Mouse (Mus musculus) lung, adult 18-20 months (tissue): ENCODE results near the gene Nipal4.
A peak's percentile ranks its signal among the peaks of the same experiment; 100 is the strongest.

ENCODE experiments used
- DNase-seq, 2 experiments: peaks; one replicate each; pipeline ENCODE4 v3.0.0; 2022; ENCODE audit warnings: mixed read lengths in 2 of 2

Nipal4 gene

DNA sequence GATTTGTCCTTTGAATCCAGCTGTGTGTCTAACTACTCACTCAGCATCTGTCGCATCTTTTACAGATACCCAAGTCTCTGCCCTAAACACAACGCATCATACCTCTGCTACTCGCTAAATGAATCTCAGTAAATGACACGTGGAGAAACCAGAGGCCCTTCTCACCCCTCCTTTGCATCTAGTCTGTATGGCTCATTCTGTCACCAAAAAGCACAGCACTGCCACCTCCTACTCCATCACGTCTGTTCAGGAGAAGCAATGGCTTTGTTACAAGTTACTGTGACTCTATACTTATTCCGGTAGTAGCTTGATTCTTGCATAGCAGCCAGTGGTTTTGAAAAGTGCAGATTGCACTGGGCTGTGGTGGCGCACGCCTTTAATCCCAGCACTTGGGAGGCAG lies 9.4 kb downstream of the Nipal4 start:
- DNase-seq: no peak

DNA sequence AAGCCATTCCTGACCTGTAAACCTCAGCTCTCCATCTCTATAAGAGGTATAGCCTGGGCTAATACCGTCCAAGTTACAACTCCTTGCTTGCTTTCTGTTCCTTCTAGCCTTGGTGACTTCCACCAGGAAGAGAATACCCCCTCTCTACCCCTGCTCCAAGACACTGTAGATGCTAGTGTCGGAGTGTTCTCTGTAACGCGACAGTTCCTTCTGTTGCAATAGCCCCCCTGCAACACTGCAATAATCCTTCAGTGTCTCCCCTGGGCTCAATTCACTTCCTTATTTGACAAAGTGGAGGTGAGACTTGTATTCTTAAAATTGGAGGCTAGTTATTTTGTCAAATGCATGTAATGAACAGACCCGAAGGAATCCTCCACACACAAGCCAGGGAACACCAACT lies 19.7 kb downstream of the Nipal4 start:
- no peak for DNase-seq

DNA sequence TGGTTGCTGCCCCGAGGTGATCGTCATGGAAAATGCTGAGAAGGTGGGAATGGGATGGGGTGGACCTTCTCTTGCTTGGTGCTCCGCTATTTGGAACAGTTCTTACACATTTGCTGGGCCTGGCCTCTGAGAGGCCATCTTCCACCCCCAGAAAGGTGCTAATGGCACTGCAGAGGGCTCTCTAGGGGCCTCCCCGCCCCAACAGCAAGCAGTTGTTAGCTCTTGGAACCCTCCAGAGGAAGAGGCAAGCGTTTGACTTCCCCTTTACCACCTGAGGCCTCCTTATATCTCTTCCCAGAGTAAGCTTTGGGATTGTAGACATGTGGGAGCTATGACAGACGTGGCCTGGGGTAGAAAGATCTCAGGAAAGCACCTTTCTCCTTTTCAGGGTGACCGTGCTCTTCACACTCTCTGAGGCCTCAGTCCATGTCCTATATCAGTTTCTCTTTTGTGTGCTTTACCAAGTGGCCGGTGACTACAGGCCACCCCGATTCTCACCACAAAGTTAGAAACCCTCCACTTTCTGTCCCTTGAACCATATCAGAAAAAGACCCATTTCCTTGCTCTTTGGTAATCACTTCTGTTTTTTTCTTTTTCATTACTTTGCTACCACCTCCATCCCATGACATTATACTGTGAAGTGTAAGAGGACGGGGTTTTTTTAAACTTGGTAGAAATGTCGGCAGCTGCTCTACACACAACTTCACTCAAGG lies 21.0 kb downstream of the Nipal4 start:
- no peak for DNase-seq

GRCm38 (mm10) chr11:46143342-46143741 lies 23.0 kb downstream of the Nipal4 start:
- no peak for DNase-seq

DNA sequence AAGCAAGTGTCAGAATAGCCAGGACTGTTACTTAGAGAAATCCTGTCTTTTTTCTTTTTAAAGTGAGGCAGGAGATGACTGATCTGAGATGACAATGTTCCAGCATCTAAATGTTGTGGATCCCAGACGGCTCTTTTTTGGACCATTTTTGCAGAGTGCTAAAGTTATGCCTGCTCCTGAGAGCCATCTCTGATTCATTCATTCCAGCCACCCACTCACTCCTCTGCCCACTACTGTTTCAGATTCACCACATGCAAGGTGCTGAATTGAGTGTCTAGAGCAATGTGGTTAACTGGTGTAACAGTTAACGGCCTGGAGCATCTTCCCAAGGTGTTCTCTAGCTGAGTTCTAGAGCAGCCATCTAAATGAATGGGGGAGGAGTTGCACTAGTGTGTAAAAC lies 31.4 kb downstream of the Nipal4 start:
- no peak for DNase-seq

- DNase-seq: no peak
Observed at GRCm38 (mm10) chr11:46131022-46131986, 35.0 kb downstream of the Nipal4 start.

DNA sequence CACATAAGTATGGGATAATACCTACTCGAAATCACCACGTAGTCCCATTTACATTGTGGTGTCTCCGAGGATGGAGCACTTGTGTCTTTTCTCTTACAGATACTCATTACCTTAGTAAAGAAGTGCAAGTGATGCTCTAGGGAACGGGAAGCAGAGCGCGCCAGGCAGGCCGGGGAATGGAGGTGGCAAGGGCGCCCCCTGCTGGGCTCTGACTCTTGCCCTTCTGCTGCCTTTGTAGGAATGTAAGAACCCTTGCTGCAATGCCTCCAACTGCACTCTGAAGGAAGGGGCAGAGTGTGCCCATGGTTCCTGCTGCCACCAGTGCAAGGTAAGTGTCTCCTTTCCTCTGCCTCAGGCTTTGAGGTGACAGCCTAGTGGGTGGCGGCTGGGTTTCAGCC lies 37.8 kb downstream of the Nipal4 start:
- DNase-seq: peak; percentile 73 to 75

DNA sequence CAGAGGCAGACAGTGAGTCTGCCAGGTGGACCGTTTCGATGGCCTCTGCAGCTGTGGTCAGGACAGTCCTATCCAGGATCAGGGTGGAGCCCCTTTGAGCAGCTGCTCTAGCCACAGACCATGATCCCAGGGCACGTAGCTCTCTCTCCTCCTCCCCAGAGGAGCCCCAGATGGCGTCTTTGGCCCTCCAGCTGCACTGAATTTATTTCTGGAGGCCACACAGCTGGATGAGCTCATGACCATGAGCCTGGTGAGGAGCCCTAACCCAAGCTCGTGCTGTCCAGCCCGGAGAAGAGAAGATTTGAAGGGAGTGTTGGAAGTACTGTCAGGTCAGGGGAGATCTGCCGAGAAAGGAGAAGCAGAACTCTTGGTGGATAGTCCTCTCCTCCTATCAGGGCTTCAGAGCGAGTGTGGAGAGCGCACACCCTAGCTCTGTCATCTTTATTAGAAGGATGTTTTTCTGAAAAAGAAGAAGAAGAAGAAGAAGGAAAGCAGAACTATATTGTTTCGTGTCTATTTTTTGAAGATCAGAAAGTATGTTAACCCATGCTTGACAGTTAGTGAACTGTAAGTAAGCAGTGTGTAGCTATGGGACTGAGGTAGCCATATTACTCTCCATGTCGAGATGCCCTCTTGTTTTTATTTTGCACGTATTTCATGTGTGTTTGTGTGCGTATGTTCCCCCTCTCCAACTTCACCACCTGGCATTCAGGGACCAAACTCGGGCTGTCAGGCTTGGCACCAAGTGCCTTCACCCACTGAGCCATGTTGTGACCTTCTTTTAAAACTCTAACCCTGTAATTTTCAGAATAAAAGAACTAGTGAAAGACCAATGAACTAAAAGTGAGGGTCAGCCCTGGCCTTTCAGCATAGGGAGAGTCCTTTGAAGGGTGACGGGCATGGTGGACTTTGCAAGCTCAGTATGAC lies 38.4 kb downstream of the Nipal4 start:
- peak; percentile 31 to 36 for DNase-seq

GRCm38 (mm10) chr11:46126827-46127410 lies 39.4 kb downstream of the Nipal4 start:
- no peak for DNase-seq

DNA sequence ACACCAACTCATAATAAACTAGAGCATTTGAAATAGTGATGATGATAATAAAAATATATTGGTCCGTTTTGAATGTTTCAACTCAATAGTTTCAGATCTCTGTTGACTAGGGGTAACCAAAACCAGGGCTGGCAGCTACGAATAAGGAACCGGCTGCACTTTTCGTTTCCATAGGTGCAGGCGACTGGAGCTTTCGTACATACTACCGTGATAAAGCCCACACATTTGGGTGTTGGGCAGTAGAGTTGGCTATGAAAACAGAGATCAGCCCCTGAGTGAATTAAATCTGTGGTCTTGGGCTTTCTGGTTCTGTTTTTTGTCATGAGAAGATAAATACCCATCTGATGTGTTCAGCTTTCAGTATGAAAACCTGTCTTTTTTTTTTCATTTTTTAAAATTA lies 40.0 kb downstream of the Nipal4 start:
- no peak for DNase-seq

GRCm38 (mm10) chr11:46125835-46126229 lies 40.5 kb downstream of the Nipal4 start:
- DNase-seq: no peak

DNA sequence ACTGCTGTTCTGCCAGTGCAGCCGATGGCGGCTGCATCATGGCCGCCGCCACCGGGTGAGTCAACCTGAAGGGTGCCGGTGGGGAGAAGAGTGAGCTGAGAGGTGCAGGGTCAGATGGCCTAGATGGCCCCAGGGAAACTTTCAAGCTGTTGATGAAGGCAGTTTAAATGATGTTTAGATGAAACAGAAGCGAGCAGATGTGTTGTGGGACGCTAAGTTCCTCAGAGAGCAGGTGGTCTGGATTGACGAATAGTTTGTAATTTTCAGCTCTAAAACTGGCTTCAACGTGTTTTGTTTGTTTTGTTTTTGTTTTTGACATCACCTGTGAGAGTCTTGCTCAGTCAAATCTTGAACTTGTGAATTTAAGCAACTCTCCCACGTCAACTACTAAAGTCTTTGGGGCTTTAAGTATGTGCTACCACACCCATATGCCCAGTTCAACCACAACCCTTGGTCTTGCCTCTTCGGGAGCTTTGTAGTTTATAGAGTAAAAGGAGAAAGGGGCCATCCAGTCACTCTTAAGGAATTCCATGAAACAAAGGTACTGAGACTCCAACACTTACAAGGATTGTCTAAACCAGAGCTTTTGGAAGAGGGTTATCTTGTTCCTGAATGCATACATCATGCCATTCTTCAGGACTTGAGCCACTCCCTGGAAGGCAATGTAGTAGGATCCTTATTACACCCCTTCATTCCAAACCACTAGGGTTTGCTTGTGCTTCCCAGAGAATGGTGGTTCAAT lies 41.0 kb downstream of the Nipal4 start:
- DNase-seq: no peak

DNA sequence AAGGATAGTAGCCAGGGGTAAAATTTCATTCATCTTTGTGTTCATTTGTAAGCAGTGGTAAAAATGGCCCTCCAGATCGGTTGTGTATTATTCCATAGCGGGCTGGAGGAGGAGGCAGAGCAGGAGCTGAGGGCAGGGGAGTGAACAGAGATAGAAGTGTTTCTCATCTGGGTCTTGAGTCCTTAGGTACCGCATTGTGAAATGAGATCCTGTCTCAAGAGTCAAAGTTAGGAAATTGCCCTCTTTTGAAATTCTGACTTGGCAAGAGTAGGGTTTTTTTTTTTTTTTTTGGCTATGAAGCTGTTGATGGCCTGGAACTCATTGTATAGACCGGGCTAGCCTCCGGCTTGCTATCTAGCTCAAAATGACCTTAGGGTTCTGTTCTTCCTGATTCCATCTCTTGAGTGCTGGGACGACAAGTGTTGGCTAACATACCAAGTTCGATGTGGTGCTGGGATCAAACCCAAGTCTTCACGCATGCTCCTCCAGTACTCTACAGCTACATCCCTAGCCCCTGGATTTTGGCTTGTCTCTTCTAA lies 42.9 kb downstream of the Nipal4 start:
- peak in 1 of 2 experiments; percentile 30 for DNase-seq

DNA sequence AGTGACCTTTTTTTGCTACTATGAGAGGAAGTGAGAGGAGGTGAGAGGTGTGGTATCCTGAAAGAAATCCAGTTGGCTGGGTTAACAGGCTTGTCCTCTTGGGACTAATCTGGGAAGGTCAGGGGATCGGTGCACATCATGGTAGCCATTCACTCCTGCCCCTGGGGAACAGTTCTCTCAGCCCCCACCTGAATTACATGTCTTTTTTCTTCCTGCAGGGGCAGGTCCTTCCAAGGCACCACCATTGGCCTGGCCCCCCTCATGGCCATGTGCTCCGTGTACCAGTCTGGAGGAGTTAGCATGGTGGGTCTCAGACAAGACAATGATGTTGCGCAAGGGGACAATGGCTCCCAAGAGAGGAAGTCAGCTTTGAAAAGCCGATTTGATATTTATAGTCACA lies 43.4 kb downstream of the Nipal4 start:
- DNase-seq: no peak

- peak in 1 of 2 experiments; percentile 33 for DNase-seq
Observed at GRCm38 (mm10) chr11:46121666-46122065, 44.6 kb downstream of the Nipal4 start.

- no peak for DNase-seq
Observed at GRCm38 (mm10) chr11:46120084-46120483, 46.2 kb downstream of the Nipal4 start.

GRCm38 (mm10) chr11:46119624-46120023 lies 46.7 kb downstream of the Nipal4 start:
- no peak for DNase-seq

DNA sequence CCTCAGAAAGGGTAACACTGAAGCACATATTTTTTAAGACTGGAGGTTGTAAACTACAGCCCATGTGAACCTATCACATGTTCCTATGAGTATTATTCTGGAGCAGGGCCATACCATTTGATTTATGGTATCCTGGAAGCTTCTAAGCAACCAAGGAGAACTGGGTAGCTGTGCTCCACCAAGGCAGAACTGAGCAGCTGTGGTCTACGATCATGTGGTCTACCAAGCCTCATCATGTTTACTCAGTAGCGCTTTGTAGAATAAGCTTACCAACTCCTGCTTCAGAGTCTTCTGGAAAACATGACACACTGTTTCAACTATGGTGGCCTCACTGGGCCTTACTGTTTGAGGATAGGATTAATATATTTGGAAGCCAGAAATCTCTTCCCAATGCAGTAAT lies 49.8 kb downstream of the Nipal4 start:
- DNase-seq: no peak

GRCm38 (mm10) chr11:46115411-46116173 lies 50.7 kb downstream of the Nipal4 start:
- no peak for DNase-seq

DNA sequence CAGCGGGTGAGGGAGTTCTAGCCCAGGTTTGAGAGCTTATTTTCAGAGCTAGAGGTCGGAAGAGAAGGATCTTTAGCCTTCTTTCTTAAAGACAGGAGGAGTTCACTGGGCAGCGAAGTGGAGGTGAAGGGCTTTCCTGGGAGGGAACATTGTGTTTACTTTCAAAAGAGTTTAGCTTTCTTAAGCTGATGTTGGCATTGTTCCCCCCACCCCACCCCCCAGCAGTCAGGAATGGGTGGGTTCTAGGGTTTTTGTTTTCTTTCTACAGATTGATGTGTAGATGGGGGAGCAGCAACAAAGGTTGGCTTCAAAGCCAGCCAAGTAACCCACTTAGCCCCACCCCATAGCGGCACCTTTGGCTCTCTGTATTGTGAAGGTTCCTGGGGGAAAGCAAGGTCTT lies 51.3 kb downstream of the Nipal4 start:
- DNase-seq: peak; percentile 43 to 60

DNA sequence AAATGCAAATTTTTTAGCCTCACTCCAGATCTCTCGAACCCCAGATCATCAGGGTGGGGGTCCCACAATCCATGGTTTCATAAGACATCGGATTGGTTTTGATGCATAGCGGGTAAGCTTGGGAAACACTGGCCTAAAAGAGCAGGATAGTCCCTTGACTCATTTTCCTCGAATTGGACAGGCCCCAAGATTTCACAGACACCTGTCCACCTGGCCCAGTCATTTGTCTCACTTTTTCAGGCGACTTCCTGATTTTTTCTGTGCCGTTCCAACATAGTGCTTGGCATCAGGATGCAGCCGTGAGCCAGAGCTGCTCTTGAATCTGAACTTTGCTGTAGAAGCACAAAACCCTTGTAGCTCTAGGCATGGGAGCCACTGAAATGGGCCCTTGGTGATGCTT lies 52.1 kb downstream of the Nipal4 start:
- no peak for DNase-seq
